Mouse (Mus musculus): ENCODE measurements around the gene Slc9a8.

- TF ChIP-seq CTCF (IDR thresholded peaks at IDR 0.05; ENCODE audit: low read depth, low read length) (no peak), POLR2A (IDR thresholded peaks at IDR 0.05; ENCODE audit: extremely low read depth, insufficient read depth, low read length) (no peak)
These were observed 83.6 kb downstream of the Slc9a8 start for GRCm38 (mm10) chr2:167505127-167505526.

Data from liver, adult 2 months (tissue).